Mouse (Mus musculus): ENCODE data around the gene Fdxr. TPM values are rescaled to one million over a fixed set of nuclear protein-coding genes. Genes with fewer than 3 reads are reported as not detected.

The Fdxr gene
- polyA plus RNA-seq (2016; fragmentation: Nextera tagmentation; extraction: Ambion mirVana) = 18.2 and 19.3 TPM in 2 replicates

DNA sequence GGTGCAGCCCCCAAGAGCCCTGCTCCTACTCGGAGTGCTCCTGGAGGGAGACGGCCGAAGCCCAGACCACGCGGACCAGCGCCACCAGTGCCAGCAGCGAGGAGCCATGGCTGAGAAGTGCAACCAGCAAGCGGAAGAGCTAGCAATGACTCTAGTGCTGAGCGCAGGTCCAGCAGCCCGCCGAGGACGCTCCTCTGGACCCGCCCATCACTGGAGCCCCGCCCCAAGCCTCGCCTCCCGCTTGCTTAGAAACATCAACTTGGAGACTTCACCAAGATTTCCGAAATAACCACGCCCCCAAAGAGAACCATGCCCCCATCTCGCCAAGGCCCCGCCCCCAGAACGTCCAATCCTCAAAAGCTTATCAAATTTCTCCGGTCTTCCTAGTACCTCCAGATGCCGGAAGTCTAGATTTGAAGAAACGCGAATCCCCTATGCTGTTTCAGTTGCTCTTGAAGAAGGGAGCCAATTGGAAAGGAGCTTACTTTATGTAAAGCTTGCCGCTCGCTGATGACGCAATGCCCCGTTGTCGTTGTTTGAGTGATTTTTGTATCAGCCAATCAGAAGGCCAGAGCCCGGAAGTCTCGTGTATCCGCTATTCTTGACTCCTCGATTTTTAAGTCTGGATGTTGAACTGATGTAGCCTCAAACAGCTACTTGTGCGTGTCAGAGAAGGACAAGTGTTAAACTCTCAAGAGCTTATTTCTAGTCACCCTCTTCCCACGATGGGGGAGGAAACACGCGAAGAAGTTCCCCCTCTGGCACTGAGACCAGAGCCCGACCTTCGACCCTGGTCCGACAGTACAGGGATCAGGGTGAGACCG, at the start of gene Fdxr:
Gene Fdxr (minus strand): TSS at position 271 of the 824 bp plus-strand sequence.
- Histone ChIP-seq H3K9me3 (replicated peaks) (no peaks in the 10 kb centered on the region), H3K27ac (peak within 1 kb of the TSS; percentile 85), H3K4me3 (peak within 1 kb of the TSS; percentile 63), H3K36me3 (no peaks in the 10 kb centered on the region), H3K4me1 (peaks cover 32% of the 10 kb centered on the region), H3K27me3 (ENCODE audit: low read depth, poor library complexity, severe bottlenecking) (no peaks in the 10 kb centered on the region)
- under 1% methylated on average over 42 of the region's 42 CpGs for WGBS
- DNase-seq (ENCODE audit: low spot score) = peak; percentile 95

DNA sequence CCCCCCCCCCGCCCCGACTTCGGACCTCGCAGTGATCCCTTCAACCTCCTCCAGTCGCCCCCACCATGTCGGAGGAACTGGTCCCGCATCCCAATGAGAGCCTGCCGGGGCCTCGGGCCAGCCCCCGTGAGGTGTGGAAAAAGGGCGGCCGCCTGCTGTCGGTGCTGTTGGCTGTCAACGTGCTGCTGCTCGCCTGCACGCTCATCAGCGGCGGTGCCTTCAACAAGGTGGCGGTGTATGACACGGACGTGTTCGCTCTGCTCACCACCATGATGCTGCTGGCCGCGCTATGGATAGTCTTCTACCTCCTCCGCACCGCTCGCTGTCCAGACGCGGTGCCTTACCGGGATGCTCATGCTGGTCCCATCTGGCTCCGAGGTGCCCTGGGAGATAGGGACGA, 46.5 kb upstream of the Fdxr start:
- H3K27ac ChIP-seq = no peak overlapping the region
- peak overlapping the region; percentile 11; the same call in 1 of the 2 replicates for H3K4me3 ChIP-seq
- 12% methylated on average over 32 of the region's 32 CpGs for WGBS
- H3K9me3 ChIP-seq (replicated peaks) = no peaks in the 10 kb centered on the region
- peaks cover 44% of the 10 kb centered on the region for H3K4me1 ChIP-seq
- DNase-seq (ENCODE audit: low spot score) = no peak
- H3K36me3 ChIP-seq = no peaks in the 10 kb centered on the region
- H3K27me3 ChIP-seq (ENCODE audit: low read depth, poor library complexity, severe bottlenecking) = peaks cover 93% of the 10 kb centered on the region

DNA sequence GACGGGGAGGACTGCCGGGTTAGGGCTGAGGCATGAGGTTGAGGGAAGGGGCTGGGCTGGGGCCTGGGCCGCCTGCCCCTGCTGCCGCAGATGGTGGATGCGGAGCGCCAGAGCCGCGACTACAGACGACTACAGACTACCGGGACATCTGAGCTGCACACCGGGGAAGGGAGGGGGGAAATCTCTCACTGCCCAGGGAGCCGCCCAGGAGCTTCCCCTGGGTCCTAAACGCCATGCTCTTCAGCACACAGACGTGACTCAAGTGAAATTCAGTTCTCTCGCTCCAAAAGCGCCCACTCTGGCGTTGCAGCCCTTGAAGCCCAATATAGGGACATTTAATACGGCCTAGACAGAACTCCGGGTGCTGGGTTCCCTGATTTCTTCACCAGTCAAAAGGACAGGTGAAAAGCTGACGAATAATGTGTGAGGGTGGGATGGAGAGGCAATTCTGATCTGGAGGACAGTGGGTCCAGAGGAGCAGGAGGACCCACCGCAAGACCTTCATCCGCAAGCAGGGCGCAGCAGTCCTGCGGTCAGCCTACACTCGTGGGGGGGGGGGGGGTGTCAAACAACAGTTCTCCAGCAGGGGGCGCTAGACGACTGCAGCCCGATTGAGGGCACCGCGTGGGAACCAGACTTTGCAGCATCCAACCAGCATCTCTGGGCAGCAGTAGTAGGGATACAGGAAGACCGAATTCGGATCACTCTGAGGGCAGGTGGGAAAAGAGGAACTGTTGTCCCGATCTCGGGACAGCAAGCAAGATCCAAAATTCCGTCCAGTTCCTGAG, 45.2 kb upstream of the Fdxr start, which contains the start of gene Ush1g:
Gene Ush1g (minus strand): TSS at position 136 of the 788 bp plus-strand sequence.
- 4% methylated on average over 35 of the region's 35 CpGs for WGBS
- H3K4me3 ChIP-seq = peak within 1 kb of the TSS; percentile 27
- peaks cover 96% of the 10 kb centered on the region for H3K27me3 ChIP-seq (ENCODE audit: low read depth, poor library complexity, severe bottlenecking)

DNA sequence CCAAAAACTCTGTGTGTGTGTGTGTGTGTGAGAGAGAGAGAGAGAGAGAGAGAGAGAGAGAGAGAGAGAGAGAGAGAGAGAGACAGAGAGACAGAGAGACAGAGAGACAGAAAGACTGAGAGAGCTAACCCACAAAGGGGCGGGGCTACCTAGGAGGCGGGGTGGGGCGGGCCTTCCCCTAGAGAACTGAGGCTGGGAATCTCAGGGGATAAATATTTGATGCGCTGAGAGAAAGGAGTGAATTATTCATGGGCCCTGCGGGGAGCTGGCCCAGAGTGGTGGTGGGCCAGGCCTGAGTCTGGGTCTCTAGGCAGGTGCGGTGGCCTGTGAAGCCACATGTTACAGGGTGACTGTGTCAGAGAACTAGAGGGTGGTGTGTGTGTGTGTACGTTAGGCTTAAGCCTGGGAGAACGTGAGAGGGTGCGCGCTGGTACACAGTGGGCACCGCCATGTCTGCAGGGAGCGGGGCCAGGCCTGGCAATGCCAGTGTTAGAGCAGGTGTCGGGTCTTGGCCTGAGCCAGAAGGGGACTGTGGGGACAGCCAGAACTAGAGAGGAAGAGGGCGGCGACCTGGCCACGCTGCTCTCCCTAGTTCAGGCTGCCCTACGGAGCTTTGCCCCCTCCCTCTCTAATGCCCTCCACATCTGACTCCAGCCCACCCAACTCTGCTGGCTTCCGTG, 43.0 kb upstream of the Fdxr start:
- H3K36me3 ChIP-seq = no peaks in the 10 kb centered on the region
- H3K4me1 ChIP-seq = peaks cover 39% of the 10 kb centered on the region
- no peak overlapping the region for H3K27ac ChIP-seq
- no peak for DNase-seq (ENCODE audit: low spot score)
- H3K9me3 ChIP-seq (replicated peaks) = no peaks in the 10 kb centered on the region
- 8% methylated on average over 18 of the region's 18 CpGs for WGBS
- peaks cover 100% of the 10 kb centered on the region for H3K27me3 ChIP-seq (ENCODE audit: low read depth, poor library complexity, severe bottlenecking)
- H3K4me3 ChIP-seq = peak overlapping the region; percentile 7; the same call in 1 of the 2 replicates

More for the DNA sequence above, 45.2 kb upstream of the Fdxr start, which contains the start of gene Ush1g:
- Histone ChIP-seq H3K27ac (no peak within 1 kb of the TSS), H3K36me3 (no peaks in the 10 kb centered on the region), H3K4me1 (peaks cover 46% of the 10 kb centered on the region), H3K9me3 (replicated peaks) (no peaks in the 10 kb centered on the region)
- DNase-seq (ENCODE audit: low spot score) = peak; percentile 95

DNA sequence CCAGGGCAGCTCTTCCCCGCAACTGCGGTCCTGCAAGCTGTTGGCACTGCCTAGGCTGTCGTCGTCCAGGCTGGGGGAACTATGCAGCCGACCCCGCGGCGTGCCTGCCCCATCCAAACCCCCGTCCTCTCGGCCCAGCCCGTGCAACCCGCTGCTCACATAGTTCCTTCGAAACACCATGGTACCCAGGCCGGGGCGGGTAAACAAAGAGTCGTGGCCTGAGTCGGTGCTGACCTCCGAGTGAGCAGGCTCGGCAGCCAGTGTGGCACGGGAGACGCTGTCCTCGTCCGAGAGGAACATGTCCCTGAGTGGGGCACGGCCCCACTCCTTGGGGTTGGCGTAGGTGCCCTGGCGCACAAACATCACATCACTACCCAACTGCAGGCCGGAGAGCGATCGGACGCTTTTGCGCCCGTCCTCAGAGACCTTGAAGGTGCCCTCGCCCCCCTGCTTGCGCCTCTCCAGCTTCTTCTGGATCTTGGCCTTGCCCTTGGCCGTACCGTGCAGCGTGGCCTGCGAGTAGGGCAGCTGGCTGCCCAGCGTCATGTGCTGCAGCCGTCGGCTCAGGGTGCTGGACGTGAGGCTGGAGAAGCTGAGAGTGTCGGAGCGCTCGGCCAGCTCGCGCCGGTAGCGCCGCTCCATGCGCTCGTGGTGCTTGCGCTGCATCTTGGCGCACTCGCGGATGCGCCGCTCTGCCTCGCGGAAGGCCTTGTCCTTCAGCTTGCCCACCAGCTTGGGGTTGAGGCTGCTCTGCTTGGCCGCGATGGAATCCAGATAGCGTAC, 41.6 kb upstream of the Fdxr start:
- WGBS = 5% methylated on average over 63 of the region's 63 CpGs
- Histone ChIP-seq H3K27ac (no peak overlapping the region), H3K36me3 (no peaks in the 10 kb centered on the region), H3K4me1 (peaks cover 36% of the 10 kb centered on the region), H3K9me3 (replicated peaks) (no peaks in the 10 kb centered on the region), H3K27me3 (ENCODE audit: low read depth, poor library complexity, severe bottlenecking) (peaks cover 100% of the 10 kb centered on the region), H3K4me3 (peak overlapping the region; percentile 6)
- DNase-seq (ENCODE audit: low spot score) = peak; percentile 54

DNA sequence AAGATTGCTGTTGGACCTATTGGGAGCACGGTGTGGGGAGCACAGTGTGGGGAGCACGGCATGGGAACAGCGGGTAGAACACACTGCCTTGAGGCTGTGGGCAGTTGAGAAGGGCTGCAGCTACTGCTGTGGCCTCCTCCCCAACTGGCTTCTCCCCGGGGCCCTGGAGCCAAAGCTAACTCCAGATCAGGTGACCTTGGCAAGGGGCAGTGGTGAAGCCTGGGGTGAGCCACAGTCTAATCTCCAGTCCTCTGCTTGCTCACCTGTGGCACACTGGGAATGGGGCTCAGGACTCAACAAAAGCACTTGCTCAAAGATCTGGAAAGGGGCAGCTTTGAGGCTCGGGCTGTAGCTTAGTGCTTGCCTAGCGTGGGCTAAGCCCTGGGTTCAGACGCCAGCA, 40.4 kb upstream of the Fdxr start:
- WGBS = 63% methylated on average over 7 of the region's 7 CpGs
- no peaks in the 10 kb centered on the region for H3K9me3 ChIP-seq (replicated peaks)
- H3K27ac ChIP-seq = no peak overlapping the region
- H3K27me3 ChIP-seq (ENCODE audit: low read depth, poor library complexity, severe bottlenecking) = peaks cover 100% of the 10 kb centered on the region
- H3K4me3 ChIP-seq = no peak overlapping the region
- H3K36me3 ChIP-seq = no peaks in the 10 kb centered on the region
- peaks cover 24% of the 10 kb centered on the region for H3K4me1 ChIP-seq
- no peak for DNase-seq (ENCODE audit: low spot score)

DNA sequence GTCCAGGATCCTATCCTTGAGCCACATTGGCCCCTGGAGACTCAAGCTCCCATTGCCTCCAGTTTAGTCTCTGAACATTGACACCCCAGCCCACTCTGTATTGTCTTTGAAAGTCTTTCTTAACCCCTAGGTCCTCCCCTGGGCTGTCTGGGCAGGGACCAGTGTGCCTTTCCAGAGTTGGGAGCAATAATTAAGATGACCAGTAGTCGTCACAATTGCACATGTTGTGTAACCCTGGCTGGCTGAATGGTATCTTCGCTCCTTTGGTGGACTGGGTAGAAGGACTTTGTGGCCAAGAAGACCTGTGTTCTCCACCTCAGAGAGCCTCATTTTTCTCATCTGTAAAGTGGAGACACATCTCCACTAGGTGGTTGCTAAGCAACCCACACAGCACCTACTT, 37.4 kb upstream of the Fdxr start:
- no peak overlapping the region for H3K4me3 ChIP-seq
- DNase-seq (ENCODE audit: low spot score) = no peak
- H3K4me1 ChIP-seq = peaks cover 12% of the 10 kb centered on the region
- H3K27me3 ChIP-seq (ENCODE audit: low read depth, poor library complexity, severe bottlenecking) = peaks cover 93% of the 10 kb centered on the region
- H3K9me3 ChIP-seq (replicated peaks) = no peaks in the 10 kb centered on the region
- H3K27ac ChIP-seq = no peak overlapping the region
- H3K36me3 ChIP-seq = no peaks in the 10 kb centered on the region
- WGBS = 51% methylated on average over 2 of the region's 2 CpGs

DNA sequence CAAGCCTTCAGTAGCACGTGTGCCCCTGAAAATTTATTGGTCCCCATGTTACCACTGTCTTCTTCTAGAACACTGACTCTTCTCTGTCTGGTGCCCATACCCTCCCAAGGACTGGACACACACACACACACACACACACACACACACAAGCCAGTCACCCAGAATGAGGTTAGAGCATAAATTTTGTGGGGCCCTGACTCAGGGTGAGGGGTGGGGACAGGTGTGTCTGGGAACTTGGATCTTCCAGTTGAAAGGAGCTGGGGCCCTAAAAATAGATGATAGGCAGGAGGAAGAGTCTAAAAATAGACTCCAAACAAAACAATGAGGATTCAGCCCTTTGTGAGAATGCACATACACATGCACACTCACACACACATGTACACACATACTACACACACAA, 31.9 kb upstream of the Fdxr start:
- Histone ChIP-seq H3K36me3 (no peaks in the 10 kb centered on the region), H3K9me3 (replicated peaks) (no peaks in the 10 kb centered on the region), H3K27me3 (ENCODE audit: low read depth, poor library complexity, severe bottlenecking) (peaks cover 82% of the 10 kb centered on the region), H3K4me3 (no peak overlapping the region), H3K4me1 (peaks cover 7% of the 10 kb centered on the region), H3K27ac (no peak overlapping the region)
- no peak for DNase-seq (ENCODE audit: low spot score)
- whole genome bisulfite sequencing = 70% methylated on average over 1 of the region's 1 CpGs

DNA sequence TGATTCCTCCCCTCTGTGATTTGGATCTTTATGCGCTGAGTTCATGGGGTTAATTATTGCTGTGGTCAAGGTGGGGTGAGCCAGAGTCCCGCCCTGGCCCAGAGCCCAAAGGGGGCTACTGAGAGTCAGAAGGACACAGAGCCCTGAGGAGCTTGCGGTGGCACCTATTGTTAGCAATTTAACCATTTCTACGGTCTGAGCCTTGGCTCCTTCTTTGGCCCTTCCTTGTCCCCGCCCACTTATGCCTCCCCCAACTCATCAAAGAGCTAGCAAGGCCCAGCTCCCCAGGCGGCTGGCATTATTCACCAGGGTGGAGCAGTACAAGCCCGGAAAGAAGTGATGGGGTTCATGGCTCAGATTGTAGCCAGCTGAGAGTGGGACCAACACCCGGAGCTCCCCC, 30.0 kb upstream of the Fdxr start, which contains the start of gene Otop2:
Gene Otop2 (plus strand): TSS at position 301 of the 400 bp plus-strand sequence.
- peaks cover 7% of the 10 kb centered on the region for H3K4me1 ChIP-seq
- 20% methylated on average over 8 of the region's 8 CpGs for WGBS
- H3K27me3 ChIP-seq (ENCODE audit: low read depth, poor library complexity, severe bottlenecking) = peaks cover 63% of the 10 kb centered on the region
- no peak for DNase-seq (ENCODE audit: low spot score)
- H3K36me3 ChIP-seq = no peaks in the 10 kb centered on the region
- no peaks in the 10 kb centered on the region for H3K9me3 ChIP-seq (replicated peaks)
- no peak within 1 kb of the TSS for H3K27ac ChIP-seq
- no peak within 1 kb of the TSS for H3K4me3 ChIP-seq

DNA sequence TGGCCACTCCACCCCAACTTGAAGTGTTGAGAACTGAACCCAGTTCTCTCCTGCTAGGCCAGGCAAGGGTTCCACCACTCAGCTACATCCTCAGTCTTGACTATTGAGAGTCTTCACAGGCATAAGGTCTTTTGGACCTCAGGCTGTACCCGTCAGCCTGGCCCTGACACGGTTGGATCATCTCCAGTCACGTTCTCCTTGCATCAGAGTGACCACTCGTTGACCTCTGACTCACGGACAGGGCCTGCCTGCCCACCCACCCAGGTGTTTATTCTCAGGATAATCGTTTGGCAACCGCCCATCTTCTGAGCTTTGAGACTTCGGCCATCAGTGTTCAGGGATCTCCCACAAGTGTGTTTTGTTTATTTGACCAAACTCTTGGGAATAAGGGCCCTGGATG, 26.3 kb upstream of the Fdxr start:
- Histone ChIP-seq H3K27me3 (ENCODE audit: low read depth, poor library complexity, severe bottlenecking) (peaks cover 55% of the 10 kb centered on the region), H3K27ac (no peak overlapping the region), H3K4me3 (no peak overlapping the region), H3K36me3 (no peaks in the 10 kb centered on the region), H3K4me1 (peaks cover 7% of the 10 kb centered on the region), H3K9me3 (replicated peaks) (no peaks in the 10 kb centered on the region)
- WGBS = 67% methylated on average over 8 of the region's 8 CpGs
- DNase-seq (ENCODE audit: low spot score) = no peak

DNA sequence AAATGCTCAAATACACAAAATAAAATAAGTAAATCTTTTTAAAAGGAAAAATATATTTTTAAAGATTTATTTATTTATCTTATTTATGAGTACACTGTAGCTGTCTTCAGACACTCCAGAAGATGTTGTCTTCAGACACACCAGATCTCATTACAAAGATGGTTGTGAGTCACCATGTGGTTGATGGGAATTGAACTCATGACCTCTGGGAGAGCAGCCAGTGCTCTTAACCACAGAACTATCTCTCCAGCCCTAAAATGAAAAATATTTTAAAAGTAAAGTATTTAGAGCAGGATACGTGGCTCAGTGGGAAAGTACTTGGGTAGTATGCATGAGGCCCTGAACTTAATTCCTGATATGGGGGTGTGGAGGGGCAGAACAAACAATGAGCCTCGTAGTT, 24.5 kb upstream of the Fdxr start:
- Histone ChIP-seq H3K4me3 (no peak overlapping the region), H3K27ac (no peak overlapping the region), H3K4me1 (peaks cover 10% of the 10 kb centered on the region), H3K36me3 (no peaks in the 10 kb centered on the region), H3K9me3 (replicated peaks) (no peaks in the 10 kb centered on the region), H3K27me3 (ENCODE audit: low read depth, poor library complexity, severe bottlenecking) (peaks cover 55% of the 10 kb centered on the region)
- WGBS = 94% methylated on average over 2 of the region's 2 CpGs
- no peak for DNase-seq (ENCODE audit: low spot score)

DNA sequence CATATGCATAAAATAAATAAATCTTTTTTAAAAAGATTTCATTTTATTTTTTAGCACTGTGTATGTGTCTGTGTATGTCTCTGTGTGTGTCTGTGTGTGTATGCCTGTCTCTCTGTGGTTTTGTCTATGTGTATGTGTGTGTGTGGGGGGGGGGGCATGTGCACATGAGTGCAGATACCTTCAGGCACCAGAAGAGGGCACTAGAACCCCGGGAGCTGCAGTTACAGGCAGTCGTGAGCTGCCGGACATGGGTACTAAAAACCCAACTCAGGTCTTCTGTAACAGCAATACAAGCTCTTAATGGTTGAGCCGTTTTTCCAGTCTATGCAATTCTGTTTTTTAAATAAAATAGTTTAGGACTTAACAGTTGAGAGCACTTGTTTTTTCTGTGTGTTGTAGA, 23.9 kb upstream of the Fdxr start:
- Histone ChIP-seq H3K36me3 (no peaks in the 10 kb centered on the region), H3K4me3 (no peak overlapping the region), H3K9me3 (replicated peaks) (no peaks in the 10 kb centered on the region), H3K27ac (no peak overlapping the region), H3K27me3 (ENCODE audit: low read depth, poor library complexity, severe bottlenecking) (peaks cover 55% of the 10 kb centered on the region), H3K4me1 (peaks cover 10% of the 10 kb centered on the region)
- WGBS = 77% methylated on average over 4 of the region's 4 CpGs
- no peak for DNase-seq (ENCODE audit: low spot score)
